Mouse (Mus musculus): ENCODE results near the gene Fkrp. TPM values are rescaled to one million over a fixed set of nuclear protein-coding genes. Genes with fewer than 3 reads are reported as not detected.

Gene Fkrp
- total and polyA plus RNA-seq, 3 experiments, result 16.5 to 23.4 (median 20.3) TPM

DNA sequence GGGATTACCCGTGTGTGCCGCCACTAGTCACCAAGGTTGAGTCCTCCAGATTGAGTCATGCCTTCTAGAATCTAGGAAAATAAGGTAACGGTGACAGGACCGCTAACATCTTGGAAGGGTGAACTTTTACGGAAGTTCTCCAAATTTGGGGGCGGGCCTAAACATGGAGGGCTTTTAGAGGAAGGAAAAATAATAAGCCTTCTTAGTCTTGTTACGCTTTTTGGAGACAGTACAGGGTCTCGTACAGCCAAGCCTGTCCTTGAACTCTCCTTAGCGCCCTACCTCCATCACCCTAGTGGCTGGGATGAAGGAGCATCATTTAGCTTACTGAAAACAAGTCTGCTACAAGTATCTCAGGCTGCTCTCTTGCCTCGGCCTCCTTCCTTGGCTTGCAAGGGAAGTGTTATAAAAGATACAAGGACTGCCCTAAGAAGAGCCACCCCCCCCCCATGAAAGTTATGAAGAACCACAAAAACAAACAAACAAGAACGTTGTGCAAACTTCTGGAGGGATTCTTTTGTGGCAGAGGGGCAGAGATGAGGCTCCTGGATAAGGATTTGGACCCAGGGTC is 33.9 kb downstream of the Fkrp start:
- no peaks in the 10 kb centered on the region for H3K27me3 ChIP-seq (replicated peaks)
- TF ChIP-seq ZMIZ1 (IDR thresholded peaks at IDR 0.05; ENCODE audit: low read depth, low read length) (0 out of 2 replicates have a peak, but pooled peaks have one; percentile 2), CTCF (conservative IDR thresholded peaks at IDR 0.05 in 1 of 2, IDR thresholded peaks at IDR 0.05 in 1 of 2; ENCODE audit: low read depth in 2 of 2, low read length in 2 of 2) (no peak), UBTF (IDR thresholded peaks at IDR 0.05; ENCODE audit: low read depth, low read length) (no peak), POLR2A (IDR thresholded peaks at IDR 0.05; ENCODE audit: low read depth, low read length) (no peak), ZKSCAN1 (IDR thresholded peaks at IDR 0.05; ENCODE audit: borderline replicate concordance, low read depth, low read length) (no peak), JUN (IDR thresholded peaks at IDR 0.05; ENCODE audit: insufficient read depth, low read depth, low read length) (no peak), ETS1 (conservative IDR thresholded peaks at IDR 0.05; ENCODE audit: low read depth, low read length) (no peak), KAT2A (IDR thresholded peaks at IDR 0.05; ENCODE audit: insufficient replicate concordance, low read length) (no peak), SMC3 (IDR thresholded peaks at IDR 0.05; ENCODE audit: low read depth, low read length) (no peak), NRF1 (IDR thresholded peaks at IDR 0.05; ENCODE audit: low read depth, low read length) (no peak), MYC (IDR thresholded peaks at IDR 0.05; ENCODE audit: low read depth, low read length) (no peak), MAFK (IDR thresholded peaks at IDR 0.05; ENCODE audit: insufficient replicate concordance, low read length) (no peak), E2F4 (IDR thresholded peaks at IDR 0.05; ENCODE audit: insufficient replicate concordance, low read depth, low read length) (no peak), MXI1 (IDR thresholded peaks at IDR 0.05; ENCODE audit: low read depth, low read length) (no peak), MAZ (IDR thresholded peaks at IDR 0.05; ENCODE audit: low read depth, low read length) (0 out of 2 replicates have a peak, but pooled peaks have one; percentile 19), USF1 (IDR thresholded peaks at IDR 0.05; ENCODE audit: low read depth, low read length) (no peak), ZC3H11A (IDR thresholded peaks at IDR 0.05; ENCODE audit: low read depth, low read length) (no peak), USF2 (conservative IDR thresholded peaks at IDR 0.05; ENCODE audit: low read depth, low read length) (no peak), JUND (conservative IDR thresholded peaks at IDR 0.05; ENCODE audit: low read depth, low read length) (no peak), EP300 (IDR thresholded peaks at IDR 0.05; ENCODE audit: low read length) (no peak), RCOR1 (conservative IDR thresholded peaks at IDR 0.05; ENCODE audit: low read depth, low read length) (no peak), CHD1 (IDR thresholded peaks at IDR 0.05; ENCODE audit: low read depth, low read length) (no peak; the same call in 1 of the 2 replicates), TCF12 (IDR thresholded peaks at IDR 0.05; ENCODE audit: low read depth, low read length) (no peak), ZNF384 (IDR thresholded peaks at IDR 0.05; ENCODE audit: low read depth, low read length) (no peak), TBP (conservative IDR thresholded peaks at IDR 0.05; ENCODE audit: low read depth, low read length) (no peak), RAD21 (IDR thresholded peaks at IDR 0.05; ENCODE audit: low read depth, low read length) (no peak), POLR2AphosphoS2 (IDR thresholded peaks at IDR 0.05; ENCODE audit: low read depth, low read length) (no peak), SIN3A (IDR thresholded peaks at IDR 0.05; ENCODE audit: low read length) (peak; percentile 2; the same call in 1 of the 2 replicates), MAX (IDR thresholded peaks at IDR 0.05; ENCODE audit: low read length) (no peak), CHD2 (IDR thresholded peaks at IDR 0.05; ENCODE audit: low read length) (no peak), BHLHE40 (IDR thresholded peaks at IDR 0.05; ENCODE audit: low read depth, low read length) (no peak; the same call in 1 of the 2 replicates), NELFE (IDR thresholded peaks at IDR 0.05; ENCODE audit: low read depth, low read length) (no peak), HCFC1 (IDR thresholded peaks at IDR 0.05; ENCODE audit: low read depth, low read length) (no peak), IRF4 (IDR thresholded peaks at IDR 0.05; ENCODE audit: low read depth, low read length) (no peak), GABPA (IDR thresholded peaks at IDR 0.05; ENCODE audit: insufficient replicate concordance, low read depth, low read length) (no peak), ELF1 (IDR thresholded peaks at IDR 0.05; ENCODE audit: low read depth, low read length) (peak; percentile 23; the same call in 1 of the 2 replicates)
- H3K27ac ChIP-seq (ENCODE audit: insufficient read depth, low read depth), result peak overlapping the region; percentile 84
- peaks cover 56% of the 10 kb centered on the region for H3K79me2 ChIP-seq (replicated peaks; ENCODE audit: control insufficient read depth, extremely low read depth, insufficient read depth, poor library complexity, severe bottlenecking)
- peaks cover 15 to 25% of the 10 kb centered on the region in 2 experiments for H3K36me3 ChIP-seq (replicated peaks in 1 of 2; ENCODE audit: control insufficient read depth in 1 of 2, insufficient read depth in 1 of 2, low read length in 1 of 2)
- H3K9ac ChIP-seq (ENCODE audit: insufficient read depth, low read depth), result peak overlapping the region; percentile 74
- DNase-seq (ENCODE audit: extremely low read depth), result peak; percentile 49
- in situ Hi-C loops (cut with MboI; ENCODE audit: low pct_ligation_motif_present, low pct_unique_long_range_greater_than_20kb, low sequenced_read_pairs) (loop anchor here (5.0 to 25.0 kb wide), 2 partner anchors 35 to 845 kb away; partner anchors contain the start of gene Nop53), dilution Hi-C loops (cut with MboI; ENCODE audit: extremely low pct_ligation_motif_present, extremely low pct_unique_long_range_greater_than_20kb, low sequenced_read_pairs) (no loop called here)
- H3K4me3 ChIP-seq (replicated peaks in 1 of 3; ENCODE audit: low read depth in 2 of 3, low read length in 2 of 3, poor library complexity in 1 of 3), result peak overlapping the region; percentile 76 to 99 (median 79)
- H3K4me2 ChIP-seq (ENCODE audit: insufficient read depth, low read depth, poor library complexity, severe bottlenecking), result peak overlapping the region; percentile 68
- H3K4me1 ChIP-seq (ENCODE audit: control insufficient read depth in 1 of 2, insufficient read depth in 2 of 2), result peaks cover 7 to 24% of the 10 kb centered on the region in 2 experiments
- H3K9me3 ChIP-seq (replicated peaks; ENCODE audit: low read length), result no peaks in the 10 kb centered on the region
